20 mouse cellular contexts compared by ENCODE assay signal in the genomic region with DNA sequence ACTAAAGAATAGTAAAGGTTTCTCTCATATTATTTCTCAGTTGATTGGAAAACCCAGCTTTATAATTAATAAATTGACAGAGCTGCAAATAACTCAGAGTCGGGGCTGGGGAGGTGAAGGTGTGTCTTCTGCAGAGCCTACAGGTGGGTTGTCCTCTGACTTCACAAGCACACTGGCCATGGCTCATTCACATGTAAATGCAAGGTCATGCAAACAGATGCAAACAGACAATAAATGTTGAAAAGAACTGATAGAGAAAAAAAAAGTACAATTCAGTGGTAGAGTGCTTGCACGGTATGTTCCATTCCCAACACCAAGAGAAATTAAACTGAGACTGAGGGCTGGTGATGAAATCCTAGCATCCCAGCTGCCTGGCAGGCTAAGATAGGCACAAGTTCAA. TPM values are rescaled to one million over a fixed set of nuclear protein-coding genes. Genes with fewer than 3 reads are reported as not detected.
"Had no signal": no experiment of that assay in that cellular context is flagged by ENCODE, and none has a peak within 500 bp of the region (broad histone marks: within the 10 kb centered on the region; RNA-seq: fewer than 3 reads in every experiment).

No protein-coding gene starts in this region.

- H3K4me3 ChIP-seq: layer of hippocampus, adult 2 months; limb, embryonic 10.5 days; limb, embryonic 13.5 days; liver, embryonic 15.5 days had no signal

- H3K27me3 ChIP-seq: limb, embryonic 13.5 days; liver, embryonic 15.5 days had no signal

- DNase-seq: kidney, adult 2 months; kidney, postnatal 25 days; layer of hippocampus, adult 9-11 months; liver; lung, adult 2 months; lung, postnatal 14 days; lung, postnatal 4 days; midbrain, embryonic 14.5 days; right cerebral cortex, postnatal 14 days; right cerebral cortex, postnatal 4 days; thymus, postnatal 25 days had no signal

- H3K9ac ChIP-seq: limb, embryonic 13.5 days; liver, embryonic 15.5 days had no signal

- H3K27ac ChIP-seq: kidney, postnatal 0 days; layer of hippocampus, adult 2 months; limb, embryonic 10.5 days; limb, embryonic 13.5 days; liver, embryonic 15.5 days; stomach, postnatal 0 days had no signal

- H3K9me3 ChIP-seq: limb, embryonic 10.5 days; limb, embryonic 13.5 days; liver, embryonic 15.5 days had no signal

- H3K4me2 ChIP-seq: limb, embryonic 13.5 days; liver, embryonic 15.5 days; midbrain, embryonic 11.5 days had no signal

RNA-seq across cellular contexts. Expression of gene Fez1, which starts 27.2 kb away (rescaled TPM):
- total RNA-seq: megakaryocyte progenitor cell, adult 5-6 weeks; megakaryocyte-erythroid progenitor cell, adult 5-6 weeks had no signal
